In genomic region chr9:120632821-120633220, GRCm38 (mm10) we compare ENCODE assay signal across 16 mouse cellular contexts.
DNase-seq lines count a peak whose midpoint lies in the region; TF ChIP-seq lines count a peak whose summit lies in the region.
"Had no signal": no experiment of that assay in that cellular context is flagged by ENCODE, and none has a peak within 500 bp of the region (broad histone marks: within the 10 kb centered on the region; RNA-seq: fewer than 3 reads in every experiment).

No protein-coding gene starts in this region.

- peak; percentile 41 for DNase-seq in gastrocnemius, adult 2 months
- no peak for DNase-seq in gastrocnemius, postnatal 4 days (ENCODE audit: low spot score in 2 of 2)
- peak; percentile 23 for DNase-seq in R1 (ENCODE audit: low read depth, low spot score)
- DNase-seq in left cerebral cortex, adult 18-20 months (ENCODE audit: low spot score in 2 of 2) = peak; percentile 61 to 67
- DNase-seq in retina, embryonic 14.5 days (ENCODE audit: low spot score) = peak; percentile 48
- no peak for DNase-seq in urinary bladder, postnatal 10 days (ENCODE audit: low spot score)
- DNase-seq in heart, postnatal 10 days = no peak
- no peak for DNase-seq in urinary bladder, postnatal 36 days (ENCODE audit: low spot score in 2 of 2)
- DNase-seq: cerebellum, postnatal 14 days; heart, postnatal 14 days; kidney, adult 18-20 months; kidney, postnatal 25 days; lung, postnatal 10 days had no signal

- no peak overlapping the region for H3K4me3 ChIP-seq in gastrocnemius, adult 2 months
- H3K4me3 ChIP-seq: heart, adult 2 months; limb, embryonic 15.5 days; megakaryocyte, embryonic 14.5 days had no signal

- intact Hi-C loops in gastrocnemius, adult 2 months (cut with DNase I) = no loop called here
- intact Hi-C loops in heart, postnatal 10 days (cut with DNase I) = no loop called here

- H3K27ac ChIP-seq in gastrocnemius, adult 2 months = peak overlapping the region; percentile 40; the same call in 1 of the 2 replicates
- H3K27ac ChIP-seq: heart, adult 2 months; limb, embryonic 15.5 days had no signal

- no peak for TF ChIP-seq CTCF in gastrocnemius, adult 2 months (IDR thresholded peaks at IDR 0.05)

Comparison
In these comparisons a context has a peak if more than half of its experiments do, and no peak if none do; other contexts are left out.
1. DNase-seq: peak in gastrocnemius, adult 2 months (single experiment), R1 (single experiment), left cerebral cortex, adult 18-20 months (2 of 2) and retina, embryonic 14.5 days (single experiment); none in gastrocnemius, postnatal 4 days (0 of 2), urinary bladder, postnatal 10 days (single experiment), heart, postnatal 10 days (0 of 2) and urinary bladder, postnatal 36 days (0 of 2).